Mouse (Mus musculus) olfactory bulb, adult 2 months (tissue): Measurements from ENCODE around the gene B3gat3. TPM values are rescaled to one million over a fixed set of nuclear protein-coding genes. Genes with fewer than 3 reads are reported as not detected.

ENCODE experiments used
- H3K27ac ChIP-seq: fragments of 200-500 bp; 2 replicates; pipeline ENCODE4 v1.5.1; 2012; ENCODE audit warnings: low read depth, low read length; ENCODE audit not compliant: insufficient read depth
- H3K4me1 ChIP-seq: fragments of 200-500 bp; 2 replicates; pipeline ENCODE4 v1.6.1; 2012; ENCODE audit warnings: low read length; ENCODE audit not compliant: control insufficient read depth, insufficient read depth
- H3K4me3 ChIP-seq: fragments of 200-500 bp; 2 replicates; pipeline ENCODE4 v1.5.1; 2012; ENCODE audit warnings: mild to moderate bottlenecking, low read depth, low read length, moderate library complexity; ENCODE audit not compliant: insufficient read depth
- CTCF ChIP-seq: fragments of 200-500 bp; IDR thresholded peaks from 2 replicates; pipeline ENCODE4 v1.5.1; 2012; ENCODE audit warnings: low read depth, mild to moderate bottlenecking, low read length, moderate library complexity; ENCODE audit not compliant: insufficient read depth
- POLR2A ChIP-seq: fragments of 200-500 bp; IDR thresholded peaks from 2 replicates; pipeline ENCODE4 v1.6.1; 2012; ENCODE audit warnings: mild to moderate bottlenecking, low read depth, low read length, moderate library complexity; ENCODE audit not compliant: insufficient read depth
- WGBS: fragments of 180-500 bp; shearing (Covaris S2); methylation state at CpG from one replicate; pipeline ENCODE4 v1.1.7; 2018; 5-methylcytosine and 5-hydroxymethylcytosine counted together
- polyA plus RNA-seq: library from polyadenylated mRNA; stranded (reverse); fragments of >200 nt; gene quantifications from 2 replicates; pipeline ENCODE4 v1.2.4, GENCODE M21; 2012; ENCODE audit warnings: low replicate concordance; ENCODE audit not compliant: missing spikeins, insufficient read depth, insufficient read length

The B3gat3 gene
- polyA plus RNA-seq, 1 experiment: not detected

DNA sequence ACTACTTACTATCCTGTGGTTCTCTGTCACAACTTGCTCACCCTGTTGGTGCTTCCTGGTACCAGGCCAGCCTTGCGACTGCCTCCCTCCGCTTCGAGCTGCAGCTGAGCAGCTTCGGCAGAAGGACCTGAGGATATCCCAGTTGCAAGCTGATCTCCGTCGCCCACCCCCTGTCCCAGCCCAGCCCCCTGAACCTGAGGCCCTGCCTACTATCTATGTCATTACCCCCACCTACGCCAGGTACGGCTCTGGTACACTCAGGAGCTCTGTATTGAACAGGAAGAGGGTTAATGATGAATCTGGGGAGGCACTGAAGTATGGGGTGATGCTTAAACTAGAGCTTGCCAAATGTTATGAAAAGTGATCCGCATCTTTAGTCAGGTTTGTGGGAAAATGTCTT, 1.6 kb downstream of the B3gat3 start:
- Histone ChIP-seq H3K4me1 (peaks cover 2% of the 10 kb centered on the region), H3K4me3 (no peak overlapping the region), H3K27ac (no peak overlapping the region)
- TF ChIP-seq POLR2A (no peak), CTCF (no peak)
- 77% methylated on average over 9 of the region's 9 CpGs for WGBS

DNA sequence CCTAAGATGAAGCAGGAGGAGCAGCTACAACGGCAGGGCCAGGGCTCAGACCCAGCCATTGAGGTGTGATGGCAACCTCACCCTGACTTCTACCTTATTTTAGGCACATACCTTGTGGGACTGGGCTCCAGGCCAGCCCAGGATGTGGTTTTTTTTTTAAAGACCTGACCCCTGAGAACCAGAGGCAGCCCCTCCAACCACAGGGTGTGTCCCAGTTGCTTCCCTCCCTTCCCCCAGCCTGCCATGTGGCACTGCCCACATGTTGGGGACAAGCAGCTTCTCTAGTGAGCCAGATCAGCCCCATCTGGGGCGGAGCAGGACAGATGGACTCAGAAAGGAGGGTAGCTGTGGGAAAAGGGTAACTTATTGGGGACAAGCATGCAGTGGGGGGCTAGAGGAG, 6.6 kb downstream of the B3gat3 start:
- Histone ChIP-seq H3K4me1 (peaks cover 6% of the 10 kb centered on the region), H3K4me3 (no peak overlapping the region), H3K27ac (no peak overlapping the region)
- WGBS: 77% methylated on average over 2 of the region's 2 CpGs
- TF ChIP-seq CTCF (no peak), POLR2A (no peak)

GRCm38 (mm10) chr19:8927891-8928525, 7.8 kb downstream of the B3gat3 start:
- WGBS: 95% methylated on average over 12 of the region's 12 CpGs
- TF ChIP-seq CTCF (no peak), POLR2A (no peak)
- Histone ChIP-seq H3K4me3 (no peak overlapping the region), H3K4me1 (0 out of 2 replicates have a peak, but pooled peaks cover 6% of the 10 kb centered on the region), H3K27ac (no peak overlapping the region)

GRCm38 (mm10) chr19:8928689-8929223, 8.6 kb downstream of the B3gat3 start:
- no peak for TF ChIP-seq POLR2A
- TF ChIP-seq CTCF: no peak
- H3K27ac ChIP-seq: no peak overlapping the region
- H3K4me1 ChIP-seq: 0 out of 2 replicates have a peak, but pooled peaks cover 6% of the 10 kb centered on the region
- WGBS: 20% methylated on average over 16 of the region's 16 CpGs
- peak overlapping the region; percentile 48 for H3K4me3 ChIP-seq

GRCm38 (mm10) chr19:8929224-8930088, 9.3 kb downstream of the B3gat3 start, which contains the start of the genes Rom1 and Eml3:
Rom1 (minus strand) TSS chr19:8929356.
Eml3 (plus strand) TSS chr19:8929552.
- TF ChIP-seq POLR2A (no peak), CTCF (no peak)
- WGBS: 1% methylated on average over 73 of the region's 74 CpGs
- Histone ChIP-seq H3K4me3 (peak within 1 kb of the TSS; percentile 48), H3K27ac (no peak within 1 kb of the TSS), H3K4me1 (0 out of 2 replicates have a peak, but pooled peaks cover 6% of the 10 kb centered on the region)

GRCm38 (mm10) chr19:8930117-8930516, 9.9 kb downstream of the B3gat3 start:
- Histone ChIP-seq H3K4me3 (peak overlapping the region; percentile 48), H3K27ac (no peak overlapping the region), H3K4me1 (0 out of 2 replicates have a peak, but pooled peaks cover 6% of the 10 kb centered on the region)
- 19% methylated on average over 11 of the region's 11 CpGs for WGBS
- TF ChIP-seq CTCF: no peak
- TF ChIP-seq POLR2A: no peak

DNA sequence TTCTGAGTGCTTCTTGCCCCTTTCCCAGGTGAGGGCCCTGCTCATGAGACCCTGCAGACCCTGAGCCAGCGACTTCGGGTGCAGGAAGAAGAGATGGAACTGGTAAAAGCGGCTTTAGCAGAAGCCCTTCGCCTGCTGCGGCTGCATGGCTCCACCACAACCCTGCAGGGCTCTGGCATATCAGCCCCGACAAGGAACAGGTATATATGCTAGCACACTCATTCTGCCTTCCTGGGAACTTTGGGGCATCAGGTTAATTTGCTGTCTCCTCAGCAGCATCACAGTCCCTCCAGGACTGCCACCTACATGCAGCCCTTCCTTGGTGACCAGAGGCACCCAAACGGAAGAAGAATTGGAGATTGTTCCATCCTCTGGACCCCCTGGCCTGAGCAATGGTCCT, 10.6 kb downstream of the B3gat3 start:
- Histone ChIP-seq H3K4me3 (no peak overlapping the region), H3K4me1 (0 out of 2 replicates have a peak, but pooled peaks cover 6% of the 10 kb centered on the region), H3K27ac (no peak overlapping the region)
- 88% methylated on average over 7 of the region's 7 CpGs for WGBS
- TF ChIP-seq POLR2A (no peak), CTCF (no peak)

- H3K4me3 ChIP-seq: no peak overlapping the region
- H3K27ac ChIP-seq: no peak overlapping the region
- peaks cover 5% of the 10 kb centered on the region for H3K4me1 ChIP-seq
- TF ChIP-seq CTCF (no peak), POLR2A (no peak)
- WGBS: 87% methylated on average over 2 of the region's 2 CpGs
Measured at GRCm38 (mm10) chr19:8936736-8937135, 16.6 kb downstream of the B3gat3 start.

- 82% methylated on average over 15 of the region's 15 CpGs for WGBS
- Histone ChIP-seq H3K4me1 (peaks cover 12% of the 10 kb centered on the region), H3K4me3 (no peak overlapping the region), H3K27ac (no peak overlapping the region)
- TF ChIP-seq POLR2A: no peak
- TF ChIP-seq CTCF: no peak
Measured at GRCm38 (mm10) chr19:8940526-8941133, 20.5 kb downstream of the B3gat3 start.
